Mouse (Mus musculus) myocyte (in vitro differentiated cells): ENCODE measurements at regions not wholly inside any gene's neighbourhood (a gene's known extent, or its start where the extent isn't known, plus 50 kb on each side); places are given as distances from the start of the nearest gene placed in this dataset.

Experiments
- H3K27me3 ChIP-seq: one replicate; pipeline ENCODE4 v1.6.1; 2011; ENCODE audit not compliant: control insufficient read depth, insufficient read depth, insufficient read length
- H3K36me3 ChIP-seq: one replicate; pipeline ENCODE4 v1.6.1; 2011; ENCODE audit not compliant: control insufficient read depth, insufficient read depth
- H3K4me2 ChIP-seq: one replicate; pipeline ENCODE4 v1.6.1; 2011; ENCODE audit warnings: low read depth, control low read depth
- H3K4me3 ChIP-seq: one replicate; pipeline ENCODE4 v1.5.1; 2011; ENCODE audit warnings: mild to moderate bottlenecking, control low read depth, moderate library complexity
- H3K79me2 ChIP-seq: one replicate; pipeline ENCODE4 v1.6.1; 2011; ENCODE audit not compliant: control insufficient read depth, insufficient read depth
- H3ac ChIP-seq: one replicate; pipeline ENCODE4 v1.6.1; 2011; ENCODE audit not compliant: control insufficient read depth, insufficient read length
- CEBPB ChIP-seq: IDR thresholded peaks from 2 replicates; pipeline ENCODE4 v1.6.1; 2011; ENCODE audit warnings: mild to moderate bottlenecking, moderate library complexity; ENCODE audit not compliant: poor library complexity, insufficient read depth, severe bottlenecking
- E2F4 ChIP-seq: IDR thresholded peaks from one replicate; pipeline ENCODE4 v1.6.1; 2011; ENCODE audit warnings: mild to moderate bottlenecking, control low read depth, moderate library complexity; ENCODE audit not compliant: insufficient read depth
- MAX ChIP-seq: IDR thresholded peaks from one replicate; pipeline ENCODE4 v1.6.1; 2011; ENCODE audit warnings: low read depth, mild to moderate bottlenecking, control low read depth
- MYOD1 ChIP-seq, 3 experiments: IDR thresholded peaks; one replicate each; pipeline ENCODE4 v1.6.1; 2011; ENCODE audit warnings: control low read depth in 2 of 3, low read depth in 2 of 3, mild to moderate bottlenecking in 2 of 3, moderate library complexity in 1 of 3; ENCODE audit not compliant: insufficient read length in 2 of 3, control insufficient read depth in 1 of 3
- MYOG ChIP-seq, 3 experiments: IDR thresholded peaks; one replicate each; pipeline ENCODE4 v1.6.1; 2011; ENCODE audit warnings: control low read depth in 2 of 3, low read depth in 2 of 3, mild to moderate bottlenecking in 2 of 3; ENCODE audit not compliant: insufficient read length in 2 of 3, control insufficient read depth in 1 of 3, insufficient read depth in 1 of 3
- POLR2A ChIP-seq: IDR thresholded peaks from one replicate; pipeline ENCODE4 v1.6.1; 2011; ENCODE audit warnings: low read depth, mild to moderate bottlenecking, control low read depth, moderate library complexity; ENCODE audit not compliant: insufficient read length
- POLR2AphosphoS2 ChIP-seq: IDR thresholded peaks from one replicate; pipeline ENCODE4 v1.6.1; 2011; ENCODE audit warnings: low read depth, control low read depth; ENCODE audit not compliant: insufficient read length
- REST ChIP-seq: IDR thresholded peaks from one replicate; pipeline ENCODE4 v1.6.1; 2011; ENCODE audit warnings: mild to moderate bottlenecking, control low read depth, moderate library complexity; ENCODE audit not compliant: insufficient read depth, insufficient read length
- SRF ChIP-seq: IDR thresholded peaks from one replicate; pipeline ENCODE4 v1.6.1; 2011; ENCODE audit warnings: low read depth; ENCODE audit not compliant: control insufficient read depth, insufficient read length
- TCF12 ChIP-seq: IDR thresholded peaks from one replicate; pipeline ENCODE4 v1.6.1; 2011; ENCODE audit warnings: mild to moderate bottlenecking, control low read depth; ENCODE audit not compliant: poor library complexity, insufficient read depth, severe bottlenecking
- TCF3 ChIP-seq: IDR thresholded peaks from one replicate; pipeline ENCODE4 v1.6.1; 2011; ENCODE audit warnings: low read depth, control low read depth; ENCODE audit not compliant: insufficient read length
- USF1 ChIP-seq: IDR thresholded peaks from one replicate; pipeline ENCODE4 v1.6.1; 2011; ENCODE audit warnings: low read depth, mild to moderate bottlenecking, control low read depth, moderate library complexity

DNA sequence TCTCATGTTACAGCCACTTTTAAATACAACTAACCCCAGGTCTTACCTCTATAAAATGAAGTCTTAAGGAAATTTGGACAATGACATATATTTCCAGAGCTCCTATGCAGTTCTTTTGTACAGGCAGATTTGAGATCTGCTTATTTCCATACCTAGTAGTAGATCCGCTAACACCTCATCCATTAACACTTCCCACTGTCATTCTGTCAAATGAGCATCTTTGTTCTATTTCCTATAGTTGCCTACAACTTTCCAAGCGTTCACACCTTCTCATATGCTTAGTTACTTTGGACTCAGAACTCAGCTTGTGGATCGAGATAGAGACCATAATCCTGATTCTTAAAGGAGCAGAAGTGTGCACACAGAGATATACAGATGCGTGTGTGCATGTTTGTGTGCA is 316.8 kb upstream of the Ube2e3 start:
- TF ChIP-seq USF1: no peak
- TF ChIP-seq E2F4: no peak
- no peak for TF ChIP-seq CEBPB
- TF ChIP-seq REST: no peak
- no peak for TF ChIP-seq MYOD1 (IDR thresholded peaks at IDR 0.05; ENCODE audit: control insufficient read depth in 1 of 3, insufficient read length in 2 of 3, low read depth in 2 of 3)
- TF ChIP-seq SRF: no peak
- no peak for TF ChIP-seq POLR2AphosphoS2
- TF ChIP-seq POLR2A: no peak
- TF ChIP-seq MYOG (IDR thresholded peaks at IDR 0.05; ENCODE audit: control insufficient read depth in 1 of 3, insufficient read depth in 1 of 3, insufficient read length in 2 of 3, low read depth in 2 of 3): no peak
- no peak for TF ChIP-seq TCF12
- TF ChIP-seq MAX: no peak
- no peak for TF ChIP-seq TCF3
- no peaks in the 10 kb centered on the region for H3K27me3 ChIP-seq
- H3K79me2 ChIP-seq: no peaks in the 10 kb centered on the region
- no peak overlapping the region for H3K4me2 ChIP-seq
- H3K36me3 ChIP-seq: no peaks in the 10 kb centered on the region
- H3ac ChIP-seq: no peak overlapping the region
- H3K4me3 ChIP-seq: no peak overlapping the region

DNA sequence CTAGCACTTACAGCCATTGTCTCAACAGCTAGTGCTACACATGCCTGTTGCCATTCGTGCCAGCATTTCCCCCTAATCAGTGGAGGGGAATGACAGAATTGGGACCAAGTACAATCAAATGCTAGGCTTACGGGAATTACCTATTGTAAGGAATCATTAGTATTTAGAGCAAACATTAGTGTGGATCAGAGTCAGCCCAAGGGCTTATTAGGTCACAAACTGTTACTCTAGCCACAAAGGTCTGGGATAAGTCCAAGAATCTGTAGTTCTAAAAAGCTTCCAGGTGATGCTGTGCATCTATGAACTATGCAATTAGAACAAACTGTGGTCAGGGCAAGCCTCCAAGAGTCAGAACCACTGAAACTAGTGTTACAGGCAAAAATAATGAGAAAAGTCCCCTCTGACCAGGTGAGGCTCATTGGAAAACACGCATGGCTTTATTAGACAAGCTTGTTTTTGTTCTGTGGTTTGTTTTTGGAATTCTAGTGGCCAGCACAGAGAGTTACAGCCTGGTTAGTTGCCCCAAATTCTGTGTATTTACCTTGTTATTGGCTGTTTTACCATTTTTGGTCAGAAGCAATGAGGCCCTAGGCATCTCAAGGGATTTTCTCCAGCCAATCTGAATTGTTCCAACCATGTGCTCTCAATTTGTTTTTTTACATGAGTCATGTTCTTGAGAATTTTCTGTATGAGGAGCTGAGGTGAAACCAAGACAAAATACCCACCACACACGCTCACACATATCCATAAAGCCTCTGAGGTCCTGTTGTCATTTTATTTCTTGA is 319.0 kb upstream of the Ube2e3 start:
- no peak overlapping the region for H3K4me2 ChIP-seq

DNA sequence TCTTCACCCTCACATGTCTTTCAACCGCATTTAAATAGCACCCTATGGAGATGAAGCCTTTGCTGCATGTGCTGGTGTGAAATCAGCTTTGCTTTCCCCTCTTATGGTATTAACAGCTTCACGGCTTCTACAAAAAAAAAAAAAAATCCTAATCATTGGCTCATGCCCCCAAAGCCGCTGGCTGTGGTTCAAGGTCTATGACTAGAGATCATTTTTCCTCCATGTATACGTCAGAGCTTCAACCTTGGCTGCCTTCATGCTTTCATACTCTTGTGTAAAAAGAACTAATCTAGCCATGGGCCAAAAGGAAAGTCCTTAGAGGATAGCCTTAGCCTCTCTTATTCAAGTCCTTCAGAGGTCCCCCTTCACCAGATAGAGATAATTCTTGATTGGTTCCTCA is 320.6 kb upstream of the Ube2e3 start:
- no peak overlapping the region for H3ac ChIP-seq
- TF ChIP-seq REST (no peak), MAX (no peak), SRF (no peak), MYOD1 (IDR thresholded peaks at IDR 0.05; ENCODE audit: control insufficient read depth in 1 of 3, insufficient read length in 2 of 3, low read depth in 2 of 3) (no peak), E2F4 (no peak)
- no peaks in the 10 kb centered on the region for H3K27me3 ChIP-seq
- H3K79me2 ChIP-seq: no peaks in the 10 kb centered on the region
- no peak overlapping the region for H3K4me3 ChIP-seq
- H3K4me2 ChIP-seq: no peak overlapping the region
- no peaks in the 10 kb centered on the region for H3K36me3 ChIP-seq

More for the DNA sequence above, 319.0 kb upstream of the Ube2e3 start:
- no peaks in the 10 kb centered on the region for H3K79me2 ChIP-seq
- no peaks in the 10 kb centered on the region for H3K36me3 ChIP-seq
- TF ChIP-seq SRF (no peak), REST (no peak), MYOG (IDR thresholded peaks at IDR 0.05; ENCODE audit: control insufficient read depth in 1 of 3, insufficient read depth in 1 of 3, insufficient read length in 2 of 3, low read depth in 2 of 3) (no peak), POLR2AphosphoS2 (no peak), USF1 (no peak), CEBPB (no peak), MAX (no peak), MYOD1 (IDR thresholded peaks at IDR 0.05; ENCODE audit: control insufficient read depth in 1 of 3, insufficient read length in 2 of 3, low read depth in 2 of 3) (no peak), E2F4 (no peak), TCF12 (no peak), TCF3 (no peak)
- H3ac ChIP-seq: no peak overlapping the region
- H3K4me3 ChIP-seq: no peak overlapping the region
- H3K27me3 ChIP-seq: no peaks in the 10 kb centered on the region

DNA sequence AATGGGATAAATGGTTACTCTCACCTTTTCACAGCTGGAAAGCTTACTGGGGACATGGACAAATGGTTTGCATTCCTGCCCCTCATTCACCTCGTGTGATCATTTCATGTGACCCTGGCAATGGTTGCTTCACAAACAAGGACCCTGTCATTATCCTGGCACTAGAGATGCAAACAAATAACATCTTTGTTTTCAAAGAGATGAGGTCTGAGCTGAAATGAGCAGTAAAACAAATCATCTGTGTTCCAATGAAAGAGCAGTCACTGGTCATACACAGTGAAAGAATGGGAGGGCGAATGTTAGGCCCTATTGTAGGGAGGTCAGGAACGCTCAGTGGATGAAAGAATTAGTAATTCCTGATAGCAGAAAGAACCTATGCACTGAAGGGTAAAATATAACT is 327.5 kb upstream of the Ube2e3 start:
- no peaks in the 10 kb centered on the region for H3K36me3 ChIP-seq
- H3ac ChIP-seq: no peak overlapping the region
- no peak overlapping the region for H3K4me3 ChIP-seq
- H3K79me2 ChIP-seq: no peaks in the 10 kb centered on the region
- TF ChIP-seq POLR2AphosphoS2: no peak
- no peak for TF ChIP-seq REST
- no peak for TF ChIP-seq TCF3
- no peak for TF ChIP-seq SRF
- no peak for TF ChIP-seq MYOD1 (IDR thresholded peaks at IDR 0.05; ENCODE audit: control insufficient read depth in 1 of 3, insufficient read length in 2 of 3, low read depth in 2 of 3)
- no peak for TF ChIP-seq CEBPB
- TF ChIP-seq E2F4: no peak
- TF ChIP-seq USF1: no peak
- TF ChIP-seq TCF12: no peak
- TF ChIP-seq MAX: no peak
- no peak for TF ChIP-seq POLR2A
- TF ChIP-seq MYOG (IDR thresholded peaks at IDR 0.05; ENCODE audit: control insufficient read depth in 1 of 3, insufficient read depth in 1 of 3, insufficient read length in 2 of 3, low read depth in 2 of 3): no peak
- no peak overlapping the region for H3K4me2 ChIP-seq
- H3K27me3 ChIP-seq: no peaks in the 10 kb centered on the region

DNA sequence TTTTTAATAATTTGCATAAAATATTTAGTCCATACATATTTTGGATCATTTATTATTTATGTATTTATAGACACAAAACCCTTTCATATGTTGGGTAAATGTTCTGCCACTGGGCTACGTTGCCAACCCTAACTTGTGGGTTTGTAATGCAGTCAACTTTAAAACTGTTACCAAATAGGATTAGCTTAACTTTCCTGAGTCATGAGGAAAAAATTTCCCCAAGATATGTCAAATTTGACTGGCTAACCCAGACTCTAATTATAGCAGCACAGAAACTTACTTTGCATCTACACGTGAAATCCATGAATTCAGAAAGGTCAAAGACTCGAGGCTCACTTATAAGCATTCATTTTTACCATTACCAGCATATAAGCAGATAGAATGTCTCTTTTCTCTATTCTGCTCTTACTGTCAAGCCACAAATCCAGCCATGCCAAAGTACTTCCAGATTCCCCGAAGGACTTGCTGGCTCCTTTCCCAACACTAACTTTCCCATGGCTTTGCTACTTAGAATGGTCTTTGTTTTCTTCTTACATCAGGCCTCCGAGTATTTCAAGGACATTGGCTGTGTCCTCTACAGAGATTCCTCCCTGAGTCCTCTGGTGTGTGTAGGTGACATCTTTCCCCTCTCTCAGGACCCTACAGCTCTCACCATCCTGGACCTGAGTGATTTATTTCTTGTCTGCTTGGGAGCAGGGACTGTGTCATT is 328.2 kb upstream of the Ube2e3 start:
- Histone ChIP-seq H3K27me3 (no peaks in the 10 kb centered on the region), H3K36me3 (no peaks in the 10 kb centered on the region), H3K79me2 (no peaks in the 10 kb centered on the region), H3K4me3 (no peak overlapping the region), H3K4me2 (no peak overlapping the region), H3ac (no peak overlapping the region)
- TF ChIP-seq POLR2A (no peak), USF1 (no peak), MYOD1 (IDR thresholded peaks at IDR 0.05; ENCODE audit: control insufficient read depth in 1 of 3, insufficient read length in 2 of 3, low read depth in 2 of 3) (no peak), TCF12 (no peak), CEBPB (no peak), TCF3 (no peak), E2F4 (no peak), POLR2AphosphoS2 (no peak), REST (no peak), MYOG (IDR thresholded peaks at IDR 0.05; ENCODE audit: control insufficient read depth in 1 of 3, insufficient read depth in 1 of 3, insufficient read length in 2 of 3, low read depth in 2 of 3) (no peak), SRF (no peak), MAX (no peak)
